Mouse (Mus musculus): ENCODE measurements at regions not wholly inside any gene's neighbourhood (a gene's known extent, or its start where the extent isn't known, plus 50 kb on each side); places are given as distances from the start of the nearest gene placed in this dataset.

- H3K27me3 ChIP-seq (ENCODE audit: control insufficient read depth, insufficient read depth, low read depth, low read length), result no peaks in the 10 kb centered on the region
- no peak overlapping the region for H3K4me3 ChIP-seq (ENCODE audit: low read depth, low read length)
- WGBS (ENCODE audit: insufficient replicate concordance), result 67% methylated on average over 11 of the region's 11 CpGs
- no peak for ATAC-seq (ENCODE audit: low read depth)
- H3K4me2 ChIP-seq (ENCODE audit: low read depth, low read length), result no peak overlapping the region
- H3K36me3 ChIP-seq (ENCODE audit: control insufficient read depth, insufficient read depth), result no peaks in the 10 kb centered on the region
- no peaks in the 10 kb centered on the region for H3K4me1 ChIP-seq (ENCODE audit: control insufficient read depth, low read depth, low read length)
- H3K9me3 ChIP-seq (replicated peaks; ENCODE audit: control insufficient read depth, low read length), result no peaks in the 10 kb centered on the region
- no peak overlapping the region for H3K9ac ChIP-seq (ENCODE audit: low read depth, low read length)
- no peak overlapping the region for H3K27ac ChIP-seq (ENCODE audit: low read length)
These were observed 77.6 kb upstream of the Ajap1 start for GRCm38 (mm10) chr4:153560193-153560592.

GRCm38 (mm10) chr4:153560956-153561355 is 78.3 kb upstream of the Ajap1 start:
- no peak for ATAC-seq (ENCODE audit: low read depth)
- Histone ChIP-seq H3K4me2 (ENCODE audit: low read depth, low read length) (no peak overlapping the region), H3K36me3 (ENCODE audit: control insufficient read depth, insufficient read depth) (no peaks in the 10 kb centered on the region), H3K27ac (ENCODE audit: low read length) (no peak overlapping the region), H3K9me3 (replicated peaks; ENCODE audit: control insufficient read depth, low read length) (no peaks in the 10 kb centered on the region), H3K4me1 (ENCODE audit: control insufficient read depth, low read depth, low read length) (no peaks in the 10 kb centered on the region), H3K4me3 (ENCODE audit: low read depth, low read length) (no peak overlapping the region), H3K9ac (ENCODE audit: low read depth, low read length) (no peak overlapping the region), H3K27me3 (ENCODE audit: control insufficient read depth, insufficient read depth, low read depth, low read length) (no peaks in the 10 kb centered on the region)
- WGBS (ENCODE audit: insufficient replicate concordance), result 33% methylated on average over 6 of the region's 6 CpGs

GRCm38 (mm10) chr4:153561991-153562390 is 79.4 kb upstream of the Ajap1 start:
- WGBS (ENCODE audit: insufficient replicate concordance), result 66% methylated on average over 3 of the region's 3 CpGs
- no peak overlapping the region for H3K27ac ChIP-seq (ENCODE audit: low read length)
- H3K9ac ChIP-seq (ENCODE audit: low read depth, low read length), result no peak overlapping the region
- H3K4me3 ChIP-seq (ENCODE audit: low read depth, low read length), result no peak overlapping the region
- H3K27me3 ChIP-seq (ENCODE audit: control insufficient read depth, insufficient read depth, low read depth, low read length), result no peaks in the 10 kb centered on the region
- no peaks in the 10 kb centered on the region for H3K36me3 ChIP-seq (ENCODE audit: control insufficient read depth, insufficient read depth)
- H3K4me1 ChIP-seq (ENCODE audit: control insufficient read depth, low read depth, low read length), result no peaks in the 10 kb centered on the region
- no peak overlapping the region for H3K4me2 ChIP-seq (ENCODE audit: low read depth, low read length)
- ATAC-seq (ENCODE audit: low read depth), result no peak
- no peaks in the 10 kb centered on the region for H3K9me3 ChIP-seq (replicated peaks; ENCODE audit: control insufficient read depth, low read length)

- 20% methylated on average over 2 of the region's 2 CpGs for WGBS (ENCODE audit: insufficient replicate concordance)
- H3K27me3 ChIP-seq (ENCODE audit: control insufficient read depth, insufficient read depth, low read depth, low read length), result no peaks in the 10 kb centered on the region
- H3K9ac ChIP-seq (ENCODE audit: low read depth, low read length), result no peak overlapping the region
- no peaks in the 10 kb centered on the region for H3K4me1 ChIP-seq (ENCODE audit: control insufficient read depth, low read depth, low read length)
- H3K9me3 ChIP-seq (replicated peaks; ENCODE audit: control insufficient read depth, low read length), result no peaks in the 10 kb centered on the region
- H3K4me2 ChIP-seq (ENCODE audit: low read depth, low read length), result no peak overlapping the region
- H3K36me3 ChIP-seq (ENCODE audit: control insufficient read depth, insufficient read depth), result no peaks in the 10 kb centered on the region
- H3K27ac ChIP-seq (ENCODE audit: low read length), result no peak overlapping the region
- ATAC-seq (ENCODE audit: low read depth), result no peak
- H3K4me3 ChIP-seq (ENCODE audit: low read depth, low read length), result no peak overlapping the region
These were observed 84.8 kb upstream of the Ajap1 start for GRCm38 (mm10) chr4:153567329-153567973.

GRCm38 (mm10) chr4:153573180-153573769 is 90.7 kb upstream of the Ajap1 start:
- Histone ChIP-seq H3K9me3 (replicated peaks; ENCODE audit: control insufficient read depth, low read length) (no peaks in the 10 kb centered on the region), H3K4me2 (ENCODE audit: low read depth, low read length) (no peak overlapping the region), H3K27ac (ENCODE audit: low read length) (no peak overlapping the region), H3K36me3 (ENCODE audit: control insufficient read depth, insufficient read depth) (no peaks in the 10 kb centered on the region), H3K4me3 (ENCODE audit: low read depth, low read length) (no peak overlapping the region), H3K9ac (ENCODE audit: low read depth, low read length) (no peak overlapping the region), H3K4me1 (ENCODE audit: control insufficient read depth, low read depth, low read length) (no peaks in the 10 kb centered on the region), H3K27me3 (ENCODE audit: control insufficient read depth, insufficient read depth, low read depth, low read length) (no peaks in the 10 kb centered on the region)
- no peak for ATAC-seq (ENCODE audit: low read depth)
- WGBS (ENCODE audit: insufficient replicate concordance), result 43% methylated on average over 9 of the region's 9 CpGs

GRCm38 (mm10) chr4:153593291-153593690 is 110.7 kb upstream of the Ajap1 start:
- Histone ChIP-seq H3K36me3 (ENCODE audit: control insufficient read depth, insufficient read depth) (no peaks in the 10 kb centered on the region), H3K4me3 (ENCODE audit: low read depth, low read length) (no peak overlapping the region), H3K27me3 (ENCODE audit: control insufficient read depth, insufficient read depth, low read depth, low read length) (no peaks in the 10 kb centered on the region), H3K4me1 (ENCODE audit: control insufficient read depth, low read depth, low read length) (no peaks in the 10 kb centered on the region), H3K9ac (ENCODE audit: low read depth, low read length) (no peak overlapping the region), H3K4me2 (ENCODE audit: low read depth, low read length) (no peak overlapping the region), H3K9me3 (replicated peaks; ENCODE audit: control insufficient read depth, low read length) (no peaks in the 10 kb centered on the region), H3K27ac (ENCODE audit: low read length) (no peak overlapping the region)
- 61% methylated on average over 11 of the region's 11 CpGs for WGBS (ENCODE audit: insufficient replicate concordance)
- ATAC-seq (ENCODE audit: low read depth), result no peak

- no peak overlapping the region for H3K27ac ChIP-seq (ENCODE audit: low read length)
- WGBS (ENCODE audit: insufficient replicate concordance), result 66% methylated on average over 11 of the region's 11 CpGs
- H3K9me3 ChIP-seq (replicated peaks; ENCODE audit: control insufficient read depth, low read length), result no peaks in the 10 kb centered on the region; the same call in 1 of the 2 replicates
- H3K4me2 ChIP-seq (ENCODE audit: low read depth, low read length), result no peak overlapping the region
- no peaks in the 10 kb centered on the region for H3K4me1 ChIP-seq (ENCODE audit: control insufficient read depth, low read depth, low read length)
- H3K36me3 ChIP-seq (ENCODE audit: control insufficient read depth, insufficient read depth), result no peaks in the 10 kb centered on the region
- no peak overlapping the region for H3K9ac ChIP-seq (ENCODE audit: low read depth, low read length)
- H3K27me3 ChIP-seq (ENCODE audit: control insufficient read depth, insufficient read depth, low read depth, low read length), result no peaks in the 10 kb centered on the region
- no peak for ATAC-seq (ENCODE audit: low read depth)
- no peak overlapping the region for H3K4me3 ChIP-seq (ENCODE audit: low read depth, low read length)
These were observed 117.3 kb upstream of the Ajap1 start for GRCm38 (mm10) chr4:153599794-153600370.

- Histone ChIP-seq H3K4me3 (ENCODE audit: low read depth, low read length) (no peak overlapping the region), H3K4me2 (ENCODE audit: low read depth, low read length) (no peak overlapping the region), H3K36me3 (ENCODE audit: control insufficient read depth, insufficient read depth) (no peaks in the 10 kb centered on the region), H3K9ac (ENCODE audit: low read depth, low read length) (no peak overlapping the region), H3K4me1 (ENCODE audit: control insufficient read depth, low read depth, low read length) (no peaks in the 10 kb centered on the region), H3K9me3 (replicated peaks; ENCODE audit: control insufficient read depth, low read length) (peaks cover 2% of the 10 kb centered on the region), H3K27me3 (ENCODE audit: control insufficient read depth, insufficient read depth, low read depth, low read length) (no peaks in the 10 kb centered on the region), H3K27ac (ENCODE audit: low read length) (no peak overlapping the region)
- ATAC-seq (ENCODE audit: low read depth), result no peak
- 65% methylated on average over 4 of the region's 4 CpGs for WGBS (ENCODE audit: insufficient replicate concordance)
These were observed 119.9 kb upstream of the Ajap1 start for GRCm38 (mm10) chr4:153602496-153602895.

GRCm38 (mm10) chr4:153603056-153603840 is 120.6 kb upstream of the Ajap1 start:
- Histone ChIP-seq H3K4me2 (ENCODE audit: low read depth, low read length) (no peak overlapping the region), H3K9ac (ENCODE audit: low read depth, low read length) (no peak overlapping the region), H3K4me1 (ENCODE audit: control insufficient read depth, low read depth, low read length) (no peaks in the 10 kb centered on the region), H3K27ac (ENCODE audit: low read length) (no peak overlapping the region), H3K27me3 (ENCODE audit: control insufficient read depth, insufficient read depth, low read depth, low read length) (no peaks in the 10 kb centered on the region), H3K36me3 (ENCODE audit: control insufficient read depth, insufficient read depth) (no peaks in the 10 kb centered on the region), H3K4me3 (ENCODE audit: low read depth, low read length) (no peak overlapping the region), H3K9me3 (replicated peaks; ENCODE audit: control insufficient read depth, low read length) (peaks cover 2% of the 10 kb centered on the region)
- no peak for ATAC-seq (ENCODE audit: low read depth)
- 72% methylated on average over 11 of the region's 11 CpGs for WGBS (ENCODE audit: insufficient replicate concordance)

Data from liver, embryonic 16.5 days (tissue).